Mouse (Mus musculus): ENCODE data around the gene Pyroxd1. TPM values are rescaled to one million over a fixed set of nuclear protein-coding genes. Genes with fewer than 3 reads are reported as not detected.

The Pyroxd1 gene
- polyA plus RNA-seq, 2 experiments, result 2.5 to 6.4 TPM

DNA sequence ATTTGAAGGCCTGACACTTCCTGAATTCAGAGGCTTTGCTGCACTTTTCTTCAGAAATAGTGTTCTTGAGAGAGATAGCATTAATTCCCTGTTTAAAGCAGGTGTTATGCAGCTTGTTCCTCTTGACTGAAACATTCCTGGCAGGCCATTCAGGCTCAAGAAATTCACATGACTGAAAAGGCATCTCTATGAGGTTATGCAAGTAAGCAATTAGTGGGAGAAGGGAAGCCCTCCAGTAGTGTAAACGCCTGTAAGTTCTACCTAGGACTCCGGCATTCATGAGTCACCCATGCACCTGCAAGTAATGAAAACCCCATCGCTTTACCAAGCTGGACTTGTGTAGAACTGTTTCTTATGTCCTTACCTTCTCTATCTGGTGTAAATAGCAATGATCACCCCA, 24.1 kb downstream of the Pyroxd1 start:
- no peak overlapping the region for H3K4me2 ChIP-seq (ENCODE audit: low read depth)
- H3K4me1 ChIP-seq (replicated peaks; ENCODE audit: control insufficient read depth in 2 of 2, insufficient read depth in 2 of 2, low read length in 1 of 2), result no peaks in the 10 kb centered on the region
- ATAC-seq (ENCODE audit: insufficient read depth), result no peak
- H3K27me3 ChIP-seq (ENCODE audit: control insufficient read depth, insufficient read depth, low read length), result no peaks in the 10 kb centered on the region
- H3K36me3 ChIP-seq (replicated peaks; ENCODE audit: control insufficient read depth, insufficient read depth, low read depth), result peaks cover 37% of the 10 kb centered on the region
- H3K9ac ChIP-seq (replicated peaks), result no peak overlapping the region
- no peak overlapping the region for H3K4me3 ChIP-seq (ENCODE audit: insufficient read depth in 1 of 2, low read depth in 2 of 2, low read length in 2 of 2)
- no peak for DNase-seq (ENCODE audit: low read depth in 3 of 3, low spot score in 3 of 3)
- H3K9me3 ChIP-seq (ENCODE audit: control insufficient read depth, low read length), result no peaks in the 10 kb centered on the region
- no peak for TF ChIP-seq EP300 (IDR thresholded peaks at IDR 0.05; ENCODE audit: low read depth)
- no peak for TF ChIP-seq CTCF (IDR thresholded peaks at IDR 0.05; ENCODE audit: low read depth)
- 77% methylated on average over 3 of the region's 3 CpGs for WGBS (ENCODE audit: insufficient replicate concordance)
- no peak overlapping the region for H3K27ac ChIP-seq

DNA sequence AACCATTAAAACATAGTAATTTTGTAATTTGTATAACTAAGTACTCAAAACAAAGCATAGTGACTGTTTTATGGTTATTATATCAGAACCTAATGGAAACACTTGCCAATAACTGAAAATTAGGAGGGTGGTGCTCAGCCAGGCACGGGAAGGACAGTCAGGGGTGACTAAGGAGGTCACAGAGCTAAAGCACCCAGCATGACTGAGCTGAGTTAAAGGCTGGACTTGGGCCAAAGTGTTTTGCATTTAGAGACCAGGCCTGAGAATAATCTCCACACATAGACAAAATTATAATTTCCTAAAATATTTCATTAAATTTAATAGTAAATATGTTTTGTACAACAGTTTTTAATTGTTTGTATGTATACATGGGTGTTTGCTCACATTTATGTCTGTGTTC, 31.6 kb downstream of the Pyroxd1 start:
- DNase-seq (ENCODE audit: low read depth in 3 of 3, low spot score in 3 of 3) (no peak), ATAC-seq (ENCODE audit: insufficient read depth) (no peak)
- H3K36me3 ChIP-seq (replicated peaks; ENCODE audit: control insufficient read depth, insufficient read depth, low read depth), result peaks cover 15% of the 10 kb centered on the region
- no peak overlapping the region for H3K4me3 ChIP-seq (ENCODE audit: insufficient read depth in 1 of 2, low read depth in 2 of 2, low read length in 2 of 2)
- TF ChIP-seq EP300 (IDR thresholded peaks at IDR 0.05; ENCODE audit: low read depth), result no peak
- no peak for TF ChIP-seq CTCF (IDR thresholded peaks at IDR 0.05; ENCODE audit: low read depth)
- no peak overlapping the region for H3K27ac ChIP-seq
- H3K9ac ChIP-seq (replicated peaks), result no peak overlapping the region
- no peaks in the 10 kb centered on the region for H3K27me3 ChIP-seq (ENCODE audit: control insufficient read depth, insufficient read depth, low read length)
- no peaks in the 10 kb centered on the region for H3K9me3 ChIP-seq (ENCODE audit: control insufficient read depth, low read length)
- H3K4me1 ChIP-seq (replicated peaks; ENCODE audit: control insufficient read depth in 2 of 2, insufficient read depth in 2 of 2, low read length in 1 of 2), result no peaks in the 10 kb centered on the region
- WGBS (ENCODE audit: insufficient replicate concordance), result 70% methylated on average over 1 of the region's 1 CpGs
- no peak overlapping the region for H3K4me2 ChIP-seq (ENCODE audit: low read depth)

DNA sequence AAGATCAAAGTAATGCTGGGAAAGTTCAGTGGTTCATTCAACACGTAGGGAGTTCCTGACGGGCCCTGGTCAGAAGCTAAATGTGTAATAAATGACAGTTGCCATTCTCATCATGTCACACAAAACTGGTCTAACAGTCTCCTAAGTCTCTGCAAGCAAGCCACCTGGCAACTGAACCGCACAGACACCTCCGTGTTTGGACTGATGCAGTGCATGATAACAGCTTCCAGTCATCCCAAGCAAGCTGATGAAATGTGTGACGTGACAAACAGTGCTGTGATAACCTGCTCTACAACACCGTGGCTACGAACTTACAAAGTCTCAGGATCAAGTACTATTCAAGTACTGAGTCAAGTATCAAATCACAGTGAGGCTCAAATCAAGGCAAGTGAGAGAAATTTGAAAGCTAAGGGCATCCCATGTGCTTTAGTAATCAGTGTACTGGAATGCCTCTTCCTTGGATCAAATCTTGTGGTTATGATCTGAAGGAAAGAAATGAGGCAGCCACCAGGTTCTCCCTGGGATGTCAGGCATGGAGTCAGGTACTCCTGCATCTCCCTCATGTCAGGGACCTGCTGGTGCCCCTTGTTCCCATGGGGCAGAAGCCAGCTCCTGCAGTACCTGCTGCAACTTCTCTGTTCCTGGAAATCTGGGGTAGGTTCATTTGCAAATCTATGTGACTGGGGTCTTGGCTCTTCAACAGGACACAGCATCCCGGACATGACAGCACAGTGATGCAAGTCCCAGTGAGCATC, 33.3 kb downstream of the Pyroxd1 start:
- 74% methylated on average over 8 of the region's 8 CpGs for WGBS (ENCODE audit: insufficient replicate concordance)
- no peak overlapping the region for H3K4me2 ChIP-seq (ENCODE audit: low read depth)
- DNase-seq (ENCODE audit: low read depth in 3 of 3, low spot score in 3 of 3) (no peak), ATAC-seq (ENCODE audit: insufficient read depth) (no peak)
- no peaks in the 10 kb centered on the region for H3K4me1 ChIP-seq (replicated peaks; ENCODE audit: control insufficient read depth in 2 of 2, insufficient read depth in 2 of 2, low read length in 1 of 2)
- H3K4me3 ChIP-seq (ENCODE audit: insufficient read depth in 1 of 2, low read depth in 2 of 2, low read length in 2 of 2), result no peak overlapping the region
- peaks cover 11% of the 10 kb centered on the region; the same call in 1 of the 2 replicates for H3K36me3 ChIP-seq (replicated peaks; ENCODE audit: control insufficient read depth, insufficient read depth, low read depth)
- no peaks in the 10 kb centered on the region for H3K27me3 ChIP-seq (ENCODE audit: control insufficient read depth, insufficient read depth, low read length)
- H3K9ac ChIP-seq (replicated peaks), result no peak overlapping the region
- H3K27ac ChIP-seq, result no peak overlapping the region
- no peaks in the 10 kb centered on the region for H3K9me3 ChIP-seq (ENCODE audit: control insufficient read depth, low read length)
- no peak for TF ChIP-seq CTCF (IDR thresholded peaks at IDR 0.05; ENCODE audit: low read depth)
- no peak for TF ChIP-seq EP300 (IDR thresholded peaks at IDR 0.05; ENCODE audit: low read depth)

DNA sequence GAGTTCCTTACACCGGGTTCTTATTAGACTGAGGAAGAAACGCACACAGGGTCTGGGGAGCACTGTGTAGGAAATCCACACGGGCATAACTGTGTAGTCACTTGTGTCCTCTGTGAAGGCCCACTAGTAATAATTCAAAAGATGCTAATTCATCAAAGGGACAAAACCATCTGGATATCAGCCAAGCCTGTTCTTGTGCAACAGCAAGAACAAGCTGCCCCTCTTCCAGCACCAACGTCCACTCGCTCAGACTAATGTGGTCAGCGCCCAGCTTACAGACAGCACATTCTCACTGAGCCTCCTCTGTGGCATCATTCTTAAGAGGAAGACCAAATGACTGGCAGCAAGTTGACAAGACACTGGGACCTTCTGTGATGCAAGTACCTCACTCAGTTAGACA, 34.5 kb downstream of the Pyroxd1 start:
- H3K4me1 ChIP-seq (replicated peaks; ENCODE audit: control insufficient read depth in 2 of 2, insufficient read depth in 2 of 2, low read length in 1 of 2), result 0 out of 4 replicates have a peak, but pooled peaks cover 0 to 3% of the 10 kb centered on the region in 2 experiments
- peaks cover 9% of the 10 kb centered on the region; the same call in 1 of the 2 replicates for H3K36me3 ChIP-seq (replicated peaks; ENCODE audit: control insufficient read depth, insufficient read depth, low read depth)
- no peaks in the 10 kb centered on the region for H3K9me3 ChIP-seq (ENCODE audit: control insufficient read depth, low read length)
- ATAC-seq (ENCODE audit: insufficient read depth) (no peak), DNase-seq (ENCODE audit: low read depth in 3 of 3, low spot score in 3 of 3) (no peak)
- H3K4me3 ChIP-seq (ENCODE audit: insufficient read depth in 1 of 2, low read depth in 2 of 2, low read length in 2 of 2), result no peak overlapping the region
- no peak overlapping the region for H3K27ac ChIP-seq
- H3K9ac ChIP-seq (replicated peaks), result no peak overlapping the region
- WGBS (ENCODE audit: insufficient replicate concordance), result 80% methylated on average over 6 of the region's 6 CpGs
- H3K4me2 ChIP-seq (ENCODE audit: low read depth), result no peak overlapping the region
- no peaks in the 10 kb centered on the region for H3K27me3 ChIP-seq (ENCODE audit: control insufficient read depth, insufficient read depth, low read length)
- TF ChIP-seq EP300 (IDR thresholded peaks at IDR 0.05; ENCODE audit: low read depth), result no peak
- no peak for TF ChIP-seq CTCF (IDR thresholded peaks at IDR 0.05; ENCODE audit: low read depth)

DNA sequence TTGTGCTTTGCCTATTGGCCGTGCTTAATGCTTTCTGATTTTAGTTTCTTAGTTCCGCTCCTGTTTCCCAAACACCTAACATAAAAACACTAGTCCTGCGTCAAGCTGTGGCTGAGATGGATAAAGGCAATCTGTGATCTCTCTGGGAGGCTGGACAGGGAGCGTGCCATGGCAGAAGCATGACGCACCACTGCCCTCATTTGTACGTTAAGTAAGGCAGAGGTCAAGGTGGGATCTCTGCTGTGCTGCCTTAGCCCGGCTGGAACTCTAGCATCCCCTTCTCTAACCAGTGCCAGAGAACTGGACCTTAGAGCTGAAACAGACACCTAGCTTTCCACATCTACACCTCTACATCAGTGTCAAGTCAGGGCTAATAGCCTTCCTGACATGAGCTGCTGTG, 36.2 kb downstream of the Pyroxd1 start:
- no peak overlapping the region for H3K4me2 ChIP-seq (ENCODE audit: low read depth)
- H3K27me3 ChIP-seq (ENCODE audit: control insufficient read depth, insufficient read depth, low read length), result no peaks in the 10 kb centered on the region
- H3K4me1 ChIP-seq (replicated peaks; ENCODE audit: control insufficient read depth in 2 of 2, insufficient read depth in 2 of 2, low read length in 1 of 2), result peaks cover 4% of the 10 kb centered on the region in 2 experiments; a peak in 2 of 4 replicates
- ATAC-seq (ENCODE audit: insufficient read depth) (no peak), DNase-seq (ENCODE audit: low read depth in 3 of 3, low spot score in 3 of 3) (no peak)
- H3K27ac ChIP-seq, result no peak overlapping the region
- H3K4me3 ChIP-seq (ENCODE audit: insufficient read depth in 1 of 2, low read depth in 2 of 2, low read length in 2 of 2), result no peak overlapping the region
- H3K36me3 ChIP-seq (replicated peaks; ENCODE audit: control insufficient read depth, insufficient read depth, low read depth), result peaks cover 1% of the 10 kb centered on the region; the same call in 1 of the 2 replicates
- no peak overlapping the region for H3K9ac ChIP-seq (replicated peaks)
- TF ChIP-seq CTCF (IDR thresholded peaks at IDR 0.05; ENCODE audit: low read depth), result no peak
- no peak for TF ChIP-seq EP300 (IDR thresholded peaks at IDR 0.05; ENCODE audit: low read depth)
- 78% methylated on average over 7 of the region's 7 CpGs for WGBS (ENCODE audit: insufficient replicate concordance)
- no peaks in the 10 kb centered on the region for H3K9me3 ChIP-seq (ENCODE audit: control insufficient read depth, low read length)

Data from liver, embryonic 14.5 days (tissue).